Mouse (Mus musculus) kidney, adult 11 months (tissue): ENCODE measurements at regions not wholly inside any gene's neighbourhood (a gene's known extent, or its start where the extent isn't known, plus 50 kb on each side); places are given as distances from the start of the nearest gene placed in this dataset.

ENCODE experiments used
- DNase-seq: peaks from one replicate; pipeline ENCODE4 v3.0.0; 2022

DNA sequence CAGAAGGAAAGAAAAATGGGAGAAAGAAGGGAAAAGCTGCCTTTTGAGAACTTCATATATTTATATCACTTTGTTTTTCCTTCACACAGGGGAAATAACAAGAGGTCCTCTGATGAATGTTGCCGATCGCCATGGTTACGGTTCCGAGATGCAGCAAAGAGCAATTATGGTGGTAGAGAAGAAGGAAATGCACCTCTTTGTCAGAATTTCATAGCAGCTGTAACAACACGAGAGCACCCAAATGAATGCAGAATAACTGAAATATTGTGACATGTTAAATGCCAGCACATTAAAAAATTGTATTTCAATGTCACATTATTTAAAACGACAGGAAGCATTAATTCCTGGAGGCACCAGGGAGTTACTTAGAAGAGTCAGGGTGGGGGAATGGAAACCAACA is 279.4 kb downstream of the Mctp2 start:
- DNase-seq, result peak; percentile 2

DNA sequence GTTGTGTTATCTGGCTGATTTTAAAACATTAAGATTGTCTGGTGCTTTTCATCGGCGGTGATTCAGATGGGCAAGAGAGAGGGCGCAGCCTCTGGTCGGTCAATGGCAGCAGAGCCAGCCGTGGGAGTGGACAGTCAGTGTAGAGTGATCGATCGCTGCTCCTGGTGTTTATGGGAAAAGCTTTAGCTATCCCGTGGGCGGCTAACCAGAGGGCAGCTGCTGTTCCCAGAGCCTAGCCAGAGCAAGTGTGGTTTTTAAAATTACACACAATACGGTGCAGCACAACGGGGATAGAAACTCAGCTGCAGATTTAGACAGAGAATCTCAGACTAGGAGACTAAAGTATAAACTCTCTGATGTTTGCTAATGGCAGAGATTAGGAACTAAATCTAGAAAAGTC is 297.3 kb downstream of the Mctp2 start:
- DNase-seq, result no peak

DNA sequence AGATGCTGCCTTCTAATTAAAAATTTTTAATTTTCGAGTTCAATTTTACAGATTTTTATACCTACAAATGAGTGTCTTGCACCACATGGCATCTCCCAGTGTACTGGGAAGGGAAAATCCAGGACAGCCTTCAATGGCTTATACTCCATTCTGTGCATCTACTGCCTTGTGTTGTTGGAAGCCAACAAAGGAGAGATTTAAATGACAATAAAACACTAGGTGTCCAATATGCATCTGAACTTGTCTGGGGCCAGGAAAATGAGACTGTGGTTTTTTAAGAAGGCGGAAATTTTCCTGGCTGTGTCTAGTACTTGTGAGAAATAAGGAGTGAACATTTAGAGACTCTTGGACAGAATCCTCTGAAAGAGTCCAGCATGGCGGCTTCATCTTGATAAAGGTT is 302.1 kb downstream of the Mctp2 start:
- no peak for DNase-seq

DNA sequence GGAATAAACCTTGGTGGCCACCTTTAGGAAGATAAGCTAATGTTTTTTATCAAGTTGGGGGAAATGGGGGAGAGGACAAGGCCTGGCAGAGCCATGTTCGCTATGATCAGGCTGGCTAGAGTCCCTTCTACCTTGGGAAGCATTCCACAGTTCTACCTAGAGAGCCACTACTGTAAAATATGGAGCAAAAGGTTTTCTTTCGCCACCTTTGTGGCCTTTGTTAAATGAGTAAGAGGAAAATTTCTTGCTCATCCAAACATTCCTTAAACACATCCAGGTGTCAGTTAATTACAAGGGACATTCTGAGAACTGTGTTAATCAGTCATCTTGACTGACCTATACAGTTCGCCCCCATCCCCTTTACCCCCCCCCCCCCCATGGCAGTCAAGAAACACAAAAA is 313.9 kb downstream of the Mctp2 start:
- DNase-seq, result peak; percentile 7

DNA sequence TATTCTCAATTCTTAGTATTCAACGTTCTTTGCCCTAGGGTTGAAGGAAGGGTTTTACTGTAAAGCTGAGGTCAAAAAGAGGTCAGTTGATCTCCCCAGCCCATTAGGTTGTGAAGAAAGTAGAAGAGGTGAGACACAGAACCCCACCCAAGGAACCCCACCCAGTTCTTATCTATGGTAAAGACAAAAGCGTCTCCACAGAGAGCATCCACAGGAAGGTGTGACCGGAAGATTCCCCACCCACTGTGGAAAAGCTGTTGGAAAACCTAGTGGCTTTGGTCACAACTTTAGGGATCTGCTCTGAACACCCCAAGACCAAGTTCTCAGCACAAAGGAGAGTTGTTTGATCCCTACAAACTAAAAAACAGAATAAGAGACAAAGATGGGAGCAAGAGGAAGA is 314.6 kb downstream of the Mctp2 start:
- DNase-seq, result no peak

DNA sequence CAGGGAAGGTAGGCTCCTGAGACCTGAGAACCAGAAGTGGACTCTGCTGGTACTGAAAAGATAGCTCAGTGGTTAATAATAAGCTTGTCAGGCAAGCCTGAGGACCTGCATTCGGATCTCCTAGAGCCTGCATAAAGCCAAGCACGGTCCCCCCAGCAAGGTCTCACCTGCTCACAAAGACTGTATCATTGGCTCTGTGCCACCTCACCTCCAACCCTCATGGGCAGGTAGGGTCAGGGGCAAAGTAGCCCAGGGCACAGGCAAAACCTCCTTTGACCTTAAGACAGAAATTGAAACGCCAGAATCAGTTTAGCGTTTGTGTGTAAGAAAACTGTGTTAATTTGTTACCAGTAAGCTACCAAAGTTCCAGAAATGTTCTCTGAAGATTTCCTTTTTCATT is 315.2 kb downstream of the Mctp2 start:
- peak; percentile 71 for DNase-seq

DNA sequence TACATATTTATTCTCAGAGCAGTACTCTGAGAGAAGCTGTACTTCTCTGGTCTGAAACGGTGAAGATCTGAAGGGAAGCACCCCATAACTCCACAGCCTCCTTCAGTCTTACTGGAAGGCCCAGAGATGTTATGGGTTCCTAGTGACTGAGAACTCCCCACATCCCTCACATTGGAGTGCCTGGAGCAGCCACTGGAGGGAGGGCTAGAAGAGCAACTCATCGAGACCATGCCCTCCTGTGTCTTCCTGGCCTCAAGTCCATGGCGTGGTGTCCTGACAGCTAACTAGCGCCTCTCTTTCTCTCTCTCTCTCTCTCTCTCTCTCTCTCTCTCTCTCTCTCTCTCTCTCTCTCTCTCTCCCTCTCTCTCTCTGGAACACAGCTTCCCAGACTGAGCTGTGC is 340.4 kb downstream of the Mctp2 start:
- DNase-seq, result no peak

DNA sequence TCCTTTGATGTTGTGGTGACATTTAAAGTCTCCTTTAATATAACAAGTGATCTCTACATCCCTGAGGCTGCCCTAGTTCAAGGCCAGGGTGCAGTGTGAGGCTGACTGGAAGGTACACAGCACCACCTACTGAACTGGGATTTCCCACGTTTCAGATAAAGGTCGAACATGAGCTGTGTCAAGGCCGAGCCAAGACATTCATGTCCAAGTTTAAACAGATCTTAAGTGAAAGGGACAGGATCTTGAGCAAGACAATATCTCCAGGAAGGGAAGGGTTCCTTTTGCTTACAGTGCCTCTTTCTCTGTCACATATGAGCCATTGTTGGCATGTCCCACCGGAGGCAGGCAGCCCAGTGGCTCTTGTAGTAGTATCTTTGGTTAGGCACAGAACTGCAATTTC is 343.0 kb downstream of the Mctp2 start:
- DNase-seq, result peak; percentile 33

DNA sequence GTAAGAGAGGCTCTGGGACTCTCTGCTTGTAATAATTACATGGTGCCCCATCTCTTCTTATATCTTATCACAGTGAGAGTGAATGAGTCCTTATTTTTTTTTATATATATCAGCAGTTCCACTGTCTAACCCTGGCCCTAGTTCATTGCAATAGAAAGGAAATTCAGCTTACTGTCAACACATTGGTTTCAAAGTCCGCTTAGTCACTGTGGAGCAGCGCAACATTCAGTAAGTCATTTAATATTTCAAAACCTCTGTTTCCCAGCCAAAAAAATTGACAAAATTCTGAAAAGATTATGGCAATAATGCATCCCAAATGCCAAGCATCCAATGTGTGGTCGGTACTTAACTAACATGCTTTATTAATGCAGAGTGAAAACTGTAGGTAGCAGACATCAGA is 343.6 kb downstream of the Mctp2 start:
- no peak for DNase-seq

DNA sequence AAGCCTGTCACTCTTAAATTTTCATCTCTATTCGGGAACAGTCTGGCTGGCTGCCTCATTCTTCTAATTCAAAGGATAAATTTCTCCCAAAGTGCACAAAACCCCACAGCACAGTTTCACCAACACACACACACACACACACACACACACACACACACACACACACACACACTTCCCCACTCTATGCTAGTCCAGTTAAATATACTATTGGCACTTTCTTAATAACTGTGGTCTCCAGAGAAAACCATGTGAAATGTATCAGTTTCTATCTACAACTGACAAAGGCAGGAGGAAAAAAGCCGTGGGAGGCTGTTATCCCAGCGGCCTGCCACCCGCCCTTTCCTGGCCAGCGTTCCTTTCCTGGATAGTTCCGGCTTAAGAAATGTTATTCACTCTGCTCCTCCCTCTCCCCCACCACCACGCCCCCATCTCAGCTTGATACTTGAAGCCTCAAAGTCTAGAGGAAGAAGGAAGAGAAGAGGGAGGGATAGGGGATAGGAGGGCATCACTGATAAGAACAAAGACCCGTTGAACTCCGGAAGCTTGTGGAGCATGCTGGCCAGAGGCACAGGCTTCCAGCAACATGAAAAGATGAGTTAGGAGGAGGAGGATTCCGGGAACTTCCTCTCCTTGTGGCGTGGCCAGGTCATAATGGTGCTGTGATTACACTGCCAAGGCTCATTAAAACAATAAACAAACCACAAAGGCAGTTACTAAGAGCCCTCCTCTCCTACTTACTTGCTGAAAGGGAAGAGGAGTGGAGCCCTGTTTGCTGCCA is 345.8 kb downstream of the Mctp2 start:
- DNase-seq, result peak; percentile 70

DNA sequence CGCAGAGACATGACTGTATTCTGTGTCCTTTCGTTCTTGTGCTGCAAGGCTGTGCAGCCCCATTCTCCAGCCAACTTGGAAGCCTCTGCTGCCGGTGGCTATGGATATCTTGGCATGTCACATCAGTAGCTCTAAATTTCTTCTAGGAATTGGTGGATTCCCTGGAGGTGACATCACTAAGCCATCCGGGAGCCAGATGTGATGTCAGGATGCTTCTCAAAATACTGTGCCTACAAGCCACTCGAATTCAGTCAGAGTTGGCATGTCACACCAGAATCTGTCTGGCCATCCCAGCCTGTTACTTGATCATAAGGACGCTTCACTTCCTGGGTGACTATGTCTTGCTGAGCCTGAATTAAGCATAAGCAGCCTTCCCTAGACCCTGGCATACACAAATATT is 359.9 kb downstream of the Mctp2 start:
- DNase-seq, result peak; percentile 4

DNA sequence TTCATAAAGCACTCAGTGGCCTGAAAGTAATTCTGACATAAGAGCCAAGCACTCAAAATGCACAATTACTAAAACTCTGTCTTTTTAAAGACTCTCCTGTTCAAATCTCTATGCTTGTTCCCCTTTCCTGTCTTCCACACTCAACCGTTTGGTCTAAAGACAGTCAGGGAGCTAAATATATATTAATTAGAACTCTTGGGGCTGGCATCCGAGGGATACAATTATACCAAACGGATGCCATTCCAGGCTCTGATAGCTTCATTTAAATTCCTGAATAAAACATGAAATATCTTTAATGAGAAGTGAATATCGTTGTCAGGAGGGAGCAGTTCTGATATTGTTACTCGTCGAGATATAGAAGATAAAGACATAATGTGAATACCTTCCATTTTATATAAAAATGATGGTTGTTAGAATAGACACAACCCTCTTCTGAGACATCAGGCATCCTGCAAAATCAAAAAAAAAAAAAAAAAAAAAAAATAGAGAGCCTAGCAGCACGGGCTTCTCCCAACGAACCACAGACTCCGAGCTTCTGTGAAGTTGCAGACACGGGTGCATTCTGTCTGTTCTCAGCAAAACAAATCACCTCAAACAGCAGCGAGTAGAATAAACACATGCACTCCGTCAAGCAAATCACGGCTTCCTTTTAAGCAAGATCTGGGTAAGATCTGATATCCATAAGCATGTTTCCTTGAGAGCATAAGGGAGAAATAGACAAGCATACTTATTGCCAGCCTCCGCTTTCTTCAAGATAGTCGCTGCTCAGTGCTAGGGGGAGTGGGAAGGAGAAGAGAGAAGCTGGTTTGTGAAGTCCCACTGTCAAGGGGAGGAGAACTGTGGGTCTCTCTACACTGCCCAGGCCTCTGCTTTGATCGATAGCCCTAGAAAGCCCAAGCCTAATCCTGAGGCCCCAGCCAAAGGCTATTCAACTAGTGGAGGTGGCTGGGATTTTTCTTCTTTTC is 363.0 kb downstream of the Mctp2 start:
- DNase-seq, result no peak

DNA sequence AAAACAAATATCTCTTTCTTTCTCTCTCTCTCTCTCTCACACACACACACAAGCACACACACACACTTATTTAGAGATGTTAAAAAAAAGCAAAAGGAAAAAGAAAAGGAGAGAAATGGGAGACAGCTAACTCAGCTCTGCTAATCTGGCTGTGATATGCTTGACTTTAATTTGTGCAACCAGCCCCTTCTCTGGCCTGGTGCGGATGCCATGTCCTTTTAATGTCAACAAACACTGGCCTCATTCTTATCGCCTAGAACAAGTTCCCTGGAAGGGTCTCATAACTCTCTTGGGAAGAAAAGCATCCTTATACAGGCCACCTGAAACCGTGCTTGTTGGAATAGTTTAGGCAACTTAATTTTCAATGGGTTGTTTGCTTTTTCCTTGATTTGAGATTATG is 368.7 kb downstream of the Mctp2 start:
- DNase-seq, result no peak

DNA sequence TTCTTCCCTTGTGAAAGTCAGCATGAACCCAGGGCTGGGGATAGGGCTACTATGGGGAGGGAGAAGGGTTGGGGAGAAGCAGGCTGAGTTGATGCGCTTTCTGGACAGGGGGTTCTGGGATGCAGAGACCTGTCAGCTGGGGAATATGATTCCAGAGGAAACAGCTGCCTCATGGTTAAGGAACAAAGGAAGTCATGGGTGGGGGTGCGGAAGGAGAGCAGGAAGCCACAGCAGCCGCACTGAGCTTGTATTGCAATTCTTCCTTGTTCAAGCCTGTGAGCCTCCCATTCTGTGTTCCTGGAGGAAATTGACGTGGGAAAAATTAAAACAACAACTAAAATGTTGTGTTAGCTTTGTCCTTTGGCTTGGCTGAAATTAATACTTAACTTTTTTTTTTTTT is 369.7 kb downstream of the Mctp2 start:
- peak; percentile 23 for DNase-seq
